Mouse (Mus musculus) left cerebral cortex, postnatal 25 days (tissue): ENCODE measurements at regions not wholly inside any gene's neighbourhood (a gene's known extent, or its start where the extent isn't known, plus 50 kb on each side); places are given as distances from the start of the nearest gene placed in this dataset.
A peak's percentile ranks its signal among the peaks of the same experiment; 100 is the strongest.
"Not testable (repeated sequence)": the region's sequence is repeated elsewhere in the genome, so short reads cannot be mapped to it uniquely, and the experiment has no call there.

Experiments used
- DNase-seq, 2 experiments: peaks; one replicate each; pipeline ENCODE4 v3.0.0; 2022; ENCODE audit warnings: low spot score in 2 of 2, mixed read lengths in 1 of 2
- intact Hi-C: fragments of 180-260 bp; cut with DNase I; formaldehyde crosslinking; loops from one replicate; pipeline ENCODE4 v1.15.1; 2025

DNA sequence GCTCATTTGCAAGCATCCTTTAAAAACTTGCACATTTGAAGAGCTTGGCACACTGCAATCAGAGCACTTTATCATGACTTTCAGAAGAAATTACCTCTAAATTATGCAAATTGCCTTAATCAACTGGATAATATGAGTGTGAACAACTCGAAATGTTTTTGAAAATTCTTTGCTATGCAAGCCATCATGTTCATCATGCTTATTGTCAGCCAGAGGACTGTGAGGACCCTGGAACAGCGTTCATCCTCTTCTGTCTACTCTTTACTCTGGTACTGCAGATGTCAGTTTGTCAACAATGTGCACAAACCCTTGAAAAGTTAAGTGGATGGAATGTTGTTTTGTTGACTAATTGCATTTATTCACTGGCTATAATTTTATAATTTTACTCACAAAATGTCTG, 1899.9 kb upstream of the Slc39a10 start:
- no peak for DNase-seq
- intact Hi-C loops, result no loop called here

DNA sequence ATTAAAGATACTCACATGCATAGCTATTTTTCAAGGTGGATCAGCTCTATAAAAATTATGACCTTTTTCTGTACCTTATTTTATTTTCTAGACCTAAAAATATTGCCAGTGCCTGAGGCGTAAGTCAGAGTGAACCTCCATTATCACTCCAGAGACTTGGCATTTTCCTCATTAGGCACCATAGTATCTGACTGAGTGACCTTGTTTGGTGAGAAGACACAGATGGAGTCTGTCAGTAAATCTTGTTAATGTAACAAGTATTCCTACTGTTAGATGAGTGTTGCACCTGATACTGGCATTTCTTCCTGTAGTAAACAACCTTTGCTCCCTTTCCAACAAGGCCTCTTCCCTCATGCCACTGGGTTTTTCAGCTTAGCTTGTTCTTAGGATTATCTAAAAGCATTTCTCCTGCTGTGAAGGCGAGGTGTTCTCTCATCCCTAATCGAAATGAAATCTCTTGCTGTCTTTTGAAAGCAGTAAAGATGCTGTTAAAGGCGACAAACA, 1860.7 kb upstream of the Slc39a10 start:
- DNase-seq, result no peak
- intact Hi-C loops, result no loop called here

DNA sequence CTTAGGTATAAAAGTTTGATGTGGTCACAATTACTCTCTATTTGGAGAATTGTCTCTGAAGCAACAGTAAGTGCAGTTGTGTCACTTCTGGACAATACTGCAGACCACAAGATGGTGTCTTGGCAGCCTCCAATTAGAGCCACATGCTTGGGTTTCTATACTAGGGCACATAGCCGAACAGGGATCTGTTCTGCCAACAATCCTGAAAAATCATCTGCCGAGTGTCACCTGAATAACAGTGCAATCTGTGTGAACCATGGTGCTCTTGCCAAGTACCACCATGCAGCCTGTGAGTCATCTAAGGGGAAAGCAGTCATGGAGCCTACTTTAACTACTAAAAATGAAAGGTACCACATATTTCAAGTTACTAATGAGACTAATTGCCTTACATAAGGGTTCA, 1840.9 kb upstream of the Slc39a10 start:
- peak in 1 of 2 experiments; percentile 3 for DNase-seq
- intact Hi-C loops, result no loop called here

DNA sequence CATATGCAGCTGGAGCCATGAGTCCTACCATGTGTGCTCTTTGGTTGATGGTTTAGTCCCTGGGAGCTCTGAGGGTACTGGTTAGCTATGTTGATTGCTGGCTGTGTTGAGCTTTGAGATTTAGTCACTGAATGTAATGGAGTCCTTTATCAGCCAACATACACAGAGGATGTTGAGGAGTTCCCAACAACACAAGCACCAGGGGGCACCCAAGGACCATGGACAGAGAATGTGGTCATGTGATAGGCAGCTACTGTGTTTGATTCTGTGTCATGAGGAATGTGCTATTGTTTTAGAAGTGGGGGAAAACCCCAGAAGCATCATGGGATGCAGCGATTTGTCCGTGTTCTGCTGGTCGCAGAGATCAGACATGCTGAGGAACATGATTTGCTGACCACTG, 1816.0 kb upstream of the Slc39a10 start:
- DNase-seq, result peak in 1 of 2 experiments; percentile 28
- intact Hi-C loops, result not testable (repeated sequence)
